Mouse (Mus musculus) G1E (cell line): ENCODE data around the gene Slc6a20a.

Experiments used
- CTCF ChIP-seq: IDR thresholded peaks from 2 replicates; pipeline ENCODE4 v1.5.1; 2012; ENCODE audit warnings: low read depth, low read length, inconsistent platforms, mixed read lengths
- GATA1 ChIP-seq: IDR thresholded peaks from 2 replicates; pipeline ENCODE4 v1.6.1; 2012; ENCODE audit warnings: borderline replicate concordance, low read length, inconsistent platforms, mixed read lengths
- POLR2AphosphoS5 ChIP-seq: IDR thresholded peaks from 2 replicates; pipeline ENCODE4 v1.6.1; 2012; ENCODE audit warnings: low read depth, low read length, inconsistent platforms; ENCODE audit not compliant: insufficient replicate concordance
- TAL1 ChIP-seq: conservative IDR thresholded peaks from 2 replicates; pipeline ENCODE4 v1.6.1; 2012; ENCODE audit warnings: low read depth, low read length, inconsistent platforms, mixed read lengths

DNA sequence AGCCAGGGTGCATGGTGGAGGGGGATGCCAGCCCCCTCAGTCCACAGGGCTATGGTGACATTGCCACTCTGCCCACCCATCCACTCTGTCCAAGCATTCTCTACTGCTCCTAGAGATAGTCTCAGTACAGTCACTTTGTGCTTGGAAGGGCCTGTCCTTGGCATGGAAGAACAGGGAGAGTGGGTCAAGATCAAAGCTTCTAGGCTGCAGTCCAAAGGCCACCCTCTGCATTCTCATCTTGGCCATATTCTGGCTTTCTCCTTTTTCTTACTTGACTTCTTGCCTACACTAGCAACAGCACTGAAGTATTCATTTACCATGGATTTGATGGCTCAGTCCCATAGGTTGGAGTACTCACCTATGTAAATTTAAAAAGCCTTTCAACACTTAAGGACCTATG lies 40.5 kb downstream of the Slc6a20a start:
- TF ChIP-seq POLR2AphosphoS5 (no peak), CTCF (no peak), GATA1 (no peak), TAL1 (no peak)
